Mouse (Mus musculus): ENCODE results near the gene Slx4ip.
A peak's percentile ranks its signal among the peaks of the same experiment; 100 is the strongest.

Slx4ip gene

DNA sequence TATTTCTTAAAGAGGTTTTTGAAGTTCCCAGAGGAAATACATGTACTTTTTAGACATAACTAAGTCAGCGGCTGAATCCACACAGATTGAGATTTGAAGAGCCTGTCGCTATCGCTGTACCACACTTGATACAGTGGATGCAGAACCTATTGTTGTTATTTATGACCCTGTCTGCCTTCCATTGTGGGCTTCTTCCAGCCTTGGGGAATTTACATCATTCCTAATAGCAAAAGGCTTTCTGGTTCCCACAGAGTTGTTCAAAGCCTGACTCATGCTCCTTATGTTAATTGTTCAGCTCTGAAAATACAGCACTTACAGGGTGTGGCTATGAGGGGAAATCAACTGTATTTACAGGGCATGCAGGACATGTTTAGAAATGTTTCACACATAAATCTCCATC, 173.5 kb downstream of the Slx4ip start:
- DNase-seq (ENCODE audit: inconsistent ontology term): peak; percentile 47

DNA sequence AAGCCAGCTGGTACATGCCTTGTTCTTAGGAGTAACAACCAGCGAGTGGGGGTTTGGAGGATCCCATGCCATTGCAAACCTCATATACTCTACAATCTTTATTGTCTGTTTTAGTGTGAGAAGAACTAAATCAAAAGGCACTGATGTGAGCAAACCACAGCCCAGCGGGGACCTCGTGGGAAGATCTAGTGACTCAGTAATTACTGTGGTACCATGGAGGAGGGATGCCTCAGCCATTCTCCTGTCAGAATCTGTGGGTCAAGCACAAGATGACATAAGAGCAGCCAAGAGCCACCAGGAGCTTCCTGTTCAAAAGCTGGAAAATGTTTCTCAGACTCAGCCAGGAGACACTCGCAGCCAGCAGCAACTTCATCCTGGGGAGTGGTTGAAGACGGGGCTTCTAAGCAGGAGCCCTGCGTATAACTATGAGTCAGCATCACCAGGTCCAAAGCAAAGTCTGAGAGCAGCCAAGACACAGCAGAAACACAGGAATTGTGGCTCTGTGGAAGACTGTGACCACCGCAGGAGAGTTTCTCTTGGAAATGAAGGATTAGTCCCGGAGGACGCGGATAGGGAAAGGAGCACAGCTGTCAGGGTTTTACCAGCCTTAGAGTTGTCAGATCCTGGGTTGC, 176.6 kb downstream of the Slx4ip start:
- peak; percentile 88 for DNase-seq (ENCODE audit: inconsistent ontology term)

DNA sequence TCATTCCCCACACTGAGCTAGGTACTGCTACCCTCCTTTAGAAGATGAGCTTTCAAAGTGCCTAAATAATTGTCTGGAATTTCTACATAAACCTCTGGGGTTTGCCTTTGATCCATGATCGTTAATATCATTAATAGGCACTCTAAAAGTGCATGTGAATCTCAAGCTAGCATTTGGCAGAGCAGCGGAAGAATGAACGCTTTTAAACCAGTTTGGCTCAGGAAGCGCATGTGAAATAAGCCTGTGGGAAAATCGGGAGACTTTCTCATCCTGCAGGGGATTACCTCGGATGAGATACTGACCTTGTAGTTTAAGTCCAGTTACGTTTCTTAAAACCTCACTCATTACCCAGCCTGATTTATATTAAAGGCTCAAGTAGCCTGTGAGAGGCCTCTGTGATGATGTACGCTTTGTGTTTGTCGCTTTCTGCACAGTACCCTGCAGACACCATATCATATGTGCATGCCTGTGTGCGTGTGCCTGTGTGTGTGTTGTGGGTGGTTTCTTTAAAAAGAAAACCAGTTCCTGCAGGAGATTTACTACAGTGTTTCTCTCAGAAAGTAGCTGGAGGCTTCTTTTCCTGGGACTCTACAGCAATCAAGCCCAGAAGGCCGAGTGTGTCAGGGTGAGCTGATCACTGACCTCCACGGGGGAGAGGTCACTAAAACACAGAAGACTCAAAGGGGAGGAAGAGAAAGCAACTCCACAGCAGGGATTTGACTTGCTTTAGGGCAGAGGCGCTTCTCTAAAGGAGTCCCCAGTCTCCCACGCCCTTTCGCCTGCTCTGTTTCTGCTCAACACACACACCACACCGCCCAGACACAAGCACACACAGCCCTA, 182.7 kb downstream of the Slx4ip start:
- DNase-seq (ENCODE audit: inconsistent ontology term): no peak

DNA sequence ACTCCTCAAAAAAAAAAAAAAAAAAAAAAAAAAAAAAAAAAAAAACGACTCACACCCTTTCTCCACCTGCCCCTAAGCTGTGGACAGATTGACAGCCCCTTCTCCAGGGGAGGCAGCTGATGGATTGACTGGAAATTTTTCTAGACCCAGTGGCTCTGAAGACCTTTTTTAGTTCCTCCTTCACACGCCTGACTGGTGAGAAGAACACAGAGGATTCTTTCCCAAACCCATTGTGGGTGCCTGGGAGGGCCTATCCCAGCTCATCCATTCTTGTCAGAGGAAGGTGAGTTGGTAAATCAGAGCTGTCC, 183.2 kb downstream of the Slx4ip start:
- no peak for DNase-seq (ENCODE audit: inconsistent ontology term)

DNA sequence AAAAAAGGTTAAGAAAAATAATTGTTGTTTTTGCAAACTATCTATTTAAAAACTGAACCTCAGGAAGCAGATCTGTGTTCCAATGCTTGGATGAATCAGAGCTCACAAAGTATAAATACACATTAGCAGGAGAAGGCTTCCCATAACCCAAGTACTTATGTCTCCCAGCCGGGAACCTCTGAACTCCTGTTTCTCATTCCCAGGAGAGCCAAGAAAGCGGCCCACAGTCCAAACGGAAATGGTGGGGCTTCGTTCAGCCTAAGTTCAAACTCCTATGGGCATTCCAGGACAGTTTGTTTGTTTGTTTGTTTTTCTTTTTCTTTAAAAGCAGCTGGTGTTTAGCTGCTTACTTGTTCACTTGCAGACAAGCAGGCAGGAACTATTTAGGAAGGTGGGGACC, 187.8 kb downstream of the Slx4ip start:
- no peak for DNase-seq (ENCODE audit: inconsistent ontology term)

DNA sequence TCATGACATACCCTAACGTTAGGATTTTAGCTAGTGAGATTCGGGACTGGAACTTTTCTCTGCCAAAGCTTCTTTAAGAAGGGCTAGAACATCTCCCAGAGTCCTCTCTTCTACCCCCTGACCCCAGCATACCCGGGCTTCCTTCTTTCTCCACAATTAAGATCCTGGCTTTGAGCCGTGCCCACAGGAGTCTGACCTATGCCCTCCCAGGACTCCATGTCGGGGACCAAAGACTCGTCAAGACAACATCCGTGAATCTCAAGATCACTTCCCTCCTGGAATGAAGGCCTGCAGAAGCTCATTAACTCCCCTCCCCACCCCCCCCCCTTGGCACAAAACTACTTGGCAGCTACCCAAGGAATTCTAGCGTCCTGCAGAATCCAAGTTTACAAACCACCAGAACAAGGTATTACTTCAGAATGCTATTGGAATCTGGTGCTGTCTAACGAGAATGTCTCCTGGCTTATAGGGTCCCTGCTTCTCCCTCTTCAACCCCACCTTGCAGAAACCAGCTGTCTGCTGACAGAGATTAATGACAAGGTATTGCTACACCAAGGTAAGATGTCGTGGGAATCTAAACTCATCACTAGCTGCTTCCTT, 188.8 kb downstream of the Slx4ip start:
- peak; percentile 82 for DNase-seq (ENCODE audit: inconsistent ontology term)

DNA sequence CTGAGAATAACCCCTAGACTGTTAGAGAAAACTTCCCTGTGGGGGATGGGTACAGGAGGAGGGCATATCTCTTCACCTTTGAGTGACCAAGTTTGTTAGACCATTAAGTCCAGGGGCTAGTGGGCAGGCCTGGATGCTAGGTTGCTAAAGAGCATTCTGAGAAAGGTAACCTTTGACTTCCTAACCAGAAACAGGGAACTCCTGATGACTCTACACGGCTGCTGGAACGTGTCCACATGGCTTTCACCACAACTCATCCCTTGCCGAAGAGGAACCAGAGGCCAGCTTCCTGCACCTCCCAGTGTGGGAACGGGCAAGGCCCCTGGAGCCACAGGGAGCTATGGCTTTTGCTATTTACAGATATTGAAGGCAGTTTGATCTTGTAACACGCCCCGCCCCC, 189.4 kb downstream of the Slx4ip start:
- no peak for DNase-seq (ENCODE audit: inconsistent ontology term)

DNA sequence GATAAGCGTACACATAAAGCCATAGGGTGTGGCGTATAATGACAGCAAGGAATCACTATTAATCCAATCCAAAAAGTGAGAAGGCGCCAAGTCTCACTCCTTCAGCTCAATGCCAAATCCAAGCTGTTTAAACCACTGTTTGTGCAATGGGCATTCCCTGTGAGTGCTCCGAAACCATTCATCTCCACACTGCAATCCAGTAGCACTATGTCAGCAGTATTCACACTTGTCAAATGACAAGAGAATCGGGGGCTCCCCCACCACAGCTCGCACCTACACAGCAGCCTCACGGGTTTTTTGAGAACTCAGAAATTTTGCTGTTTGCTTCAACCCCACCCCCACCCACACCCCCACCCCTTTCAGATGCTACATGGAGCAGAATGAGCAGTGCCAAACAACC, 190.0 kb downstream of the Slx4ip start:
- DNase-seq (ENCODE audit: inconsistent ontology term): no peak

DNA sequence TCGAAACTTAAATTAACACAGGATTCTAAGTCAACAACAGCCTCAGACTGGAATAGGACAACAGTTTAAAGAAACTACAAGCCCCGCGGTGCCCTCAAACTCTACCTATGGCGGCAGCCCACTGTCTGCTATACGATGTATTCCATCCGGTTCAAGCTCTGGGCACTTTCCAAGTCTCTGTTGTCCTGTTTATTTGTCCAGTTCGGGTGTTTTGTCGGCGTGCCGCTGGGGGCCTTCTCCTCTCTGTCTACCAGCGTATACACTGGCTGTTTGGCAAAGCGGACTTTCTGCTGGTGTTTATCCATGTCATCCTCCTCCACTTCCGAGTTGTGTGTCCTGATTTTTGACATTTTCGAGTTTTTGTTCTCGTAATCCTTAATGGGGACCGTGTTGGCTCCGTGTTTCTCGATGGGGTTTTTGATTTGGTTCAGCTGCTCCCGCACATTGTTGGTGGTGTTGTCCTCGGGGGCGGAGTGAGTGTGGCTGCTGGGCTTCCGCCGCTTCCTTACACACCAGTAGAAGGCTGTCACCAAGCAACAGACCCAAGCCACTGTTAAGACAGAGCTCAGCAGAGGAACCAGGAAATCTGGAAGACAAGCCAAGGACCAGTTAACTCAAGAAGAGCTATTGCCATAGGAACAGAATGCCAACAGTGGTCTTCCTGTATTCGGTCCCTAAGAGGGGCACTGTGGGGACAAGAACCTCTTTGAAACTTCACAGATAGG, 192.0 kb downstream of the Slx4ip start:
- no peak for DNase-seq (ENCODE audit: inconsistent ontology term)

DNA sequence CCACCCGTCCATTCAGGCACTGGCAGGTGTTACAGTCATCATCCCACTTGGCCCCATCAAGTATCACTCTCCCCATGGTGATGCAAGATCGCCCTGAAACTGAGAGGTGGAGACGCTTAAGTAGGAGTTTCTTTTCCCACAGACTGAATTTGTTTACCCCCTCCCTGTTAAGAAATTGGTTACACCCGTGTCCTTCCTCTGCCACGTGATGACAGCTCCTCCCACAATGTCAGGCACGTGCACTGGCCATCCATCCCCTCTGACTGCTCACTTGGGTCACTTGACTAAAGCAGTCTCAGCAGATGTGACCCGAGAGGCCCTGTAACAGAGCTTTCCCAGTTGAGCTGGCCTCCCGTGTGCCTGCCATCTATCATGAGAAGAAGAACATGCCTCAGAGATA, 194.2 kb downstream of the Slx4ip start:
- no peak for DNase-seq (ENCODE audit: inconsistent ontology term)

DNA sequence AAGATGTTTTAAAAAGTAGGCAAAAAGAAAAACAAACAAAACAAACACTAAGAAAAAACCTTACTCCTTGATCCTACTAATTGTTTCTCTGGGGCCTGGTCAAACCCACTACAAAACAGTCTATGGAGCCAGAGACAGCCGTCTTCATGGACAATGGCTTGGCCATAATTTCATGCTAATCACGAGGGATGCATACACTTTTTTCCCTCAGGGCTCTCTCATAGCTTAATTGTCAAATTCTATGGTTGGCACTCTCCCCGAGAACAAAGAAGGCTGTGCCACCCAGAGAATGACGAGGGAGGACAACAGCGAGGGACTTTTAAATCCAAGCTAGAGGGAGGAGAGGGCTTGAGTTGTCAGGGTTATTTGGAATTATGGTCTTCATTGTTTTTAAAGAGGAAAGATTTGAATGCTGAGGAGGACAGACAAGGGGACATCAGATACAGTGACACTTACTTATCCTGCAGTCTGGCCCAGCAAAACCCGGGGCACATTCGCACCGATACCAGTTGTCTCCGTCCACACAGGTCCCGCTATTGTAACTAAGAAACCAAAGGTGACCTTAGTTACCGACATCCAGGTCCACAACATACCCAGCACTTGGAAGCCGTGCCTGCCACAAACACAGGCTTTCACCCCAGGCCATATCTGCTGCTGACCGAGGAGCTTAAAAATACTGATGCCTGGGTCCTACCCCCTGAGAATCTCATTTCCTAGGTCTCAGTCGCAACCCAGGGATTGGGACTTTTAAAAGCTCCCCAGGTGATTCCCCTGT, 195.8 kb downstream of the Slx4ip start:
- no peak for DNase-seq (ENCODE audit: inconsistent ontology term)

DNA sequence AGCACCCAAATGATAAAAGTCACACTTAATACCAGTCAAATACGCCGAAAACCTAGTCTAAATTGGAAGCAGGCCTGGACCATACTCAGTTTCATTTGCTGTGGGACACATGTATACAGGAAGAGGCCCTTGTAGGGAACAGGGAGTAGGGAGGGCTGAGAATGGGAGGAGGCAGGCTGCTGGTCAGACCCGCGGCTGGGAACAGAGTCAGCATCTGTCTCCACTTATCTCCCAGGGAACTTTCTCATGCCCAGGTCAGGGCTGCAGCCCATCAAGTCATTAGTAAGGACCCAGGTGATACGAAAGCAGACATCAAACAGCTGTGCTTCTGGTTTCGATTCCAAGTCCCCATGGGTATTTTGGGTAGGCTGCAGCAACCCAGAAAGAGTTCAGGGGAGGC, 196.7 kb downstream of the Slx4ip start:
- no peak for DNase-seq (ENCODE audit: inconsistent ontology term)

DNA sequence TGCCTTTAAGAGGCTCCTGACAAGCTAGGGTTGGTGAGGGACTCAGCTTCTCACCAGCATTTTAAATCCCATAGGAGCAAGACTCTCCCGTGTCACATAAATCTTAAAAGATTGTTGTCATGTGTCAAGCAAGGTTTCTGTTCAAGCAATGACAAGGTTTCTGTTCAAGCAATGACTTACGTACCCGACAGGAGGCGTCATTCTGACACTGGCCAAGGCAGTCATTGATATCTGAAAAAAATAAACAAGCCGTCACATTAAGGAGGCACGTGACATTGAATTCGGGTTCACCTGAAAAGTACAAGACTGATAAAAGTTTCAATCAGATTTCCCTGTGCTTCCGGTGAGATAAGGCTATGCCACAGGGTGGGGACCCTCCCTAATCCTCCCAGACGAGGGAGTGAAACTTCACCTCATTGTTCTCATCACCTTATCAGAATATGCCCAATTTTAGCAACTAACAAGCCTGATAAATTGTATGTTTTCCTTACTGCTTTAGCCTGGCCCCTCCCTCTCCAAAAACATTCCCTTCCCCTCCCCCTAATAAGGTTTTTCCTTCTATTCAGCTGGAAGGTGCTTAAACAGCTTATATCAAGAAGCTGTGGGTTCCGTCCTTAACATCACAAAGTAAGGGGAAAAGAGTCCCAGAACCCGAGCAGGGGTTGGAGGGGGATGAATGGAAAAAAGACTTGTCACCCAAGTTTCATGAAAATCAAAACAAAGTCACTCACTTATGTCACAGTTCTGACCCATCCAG, 200.9 kb downstream of the Slx4ip start:
- DNase-seq (ENCODE audit: inconsistent ontology term): no peak

DNA sequence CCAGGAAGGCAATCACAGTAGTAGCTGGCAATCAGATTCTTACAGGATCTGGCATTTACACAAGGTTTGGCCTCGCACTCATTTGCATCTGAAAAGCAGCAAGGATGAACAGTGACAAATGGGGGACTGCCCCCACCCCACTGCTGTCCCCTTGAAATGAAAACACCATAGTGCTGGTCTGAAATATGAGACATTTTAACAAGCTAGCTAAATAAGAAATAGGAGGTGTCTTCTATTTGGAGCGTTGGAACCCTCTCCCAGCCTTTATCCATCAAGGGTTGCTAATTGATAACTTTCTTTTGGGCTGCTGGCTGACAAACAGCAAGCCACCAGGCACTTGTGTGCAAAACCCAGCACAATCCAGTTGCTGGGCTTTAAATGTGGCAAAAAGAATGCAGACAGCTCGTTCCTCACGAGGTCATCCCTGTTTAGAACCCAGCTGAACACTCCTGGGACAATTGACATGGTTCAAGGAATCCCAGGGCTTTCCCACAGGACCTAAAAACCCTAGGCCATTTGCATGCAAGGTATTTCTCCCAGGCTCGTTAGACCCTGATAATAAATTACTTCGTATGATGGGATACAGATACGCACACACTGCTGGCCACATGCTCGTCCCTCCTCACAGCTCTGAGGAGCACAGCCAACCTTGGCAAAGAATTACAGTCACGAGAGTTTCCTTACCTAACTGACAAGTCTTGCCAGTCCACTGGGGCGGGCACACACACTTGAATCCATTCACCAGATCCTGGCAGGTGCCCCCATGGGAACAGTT, 201.7 kb downstream of the Slx4ip start:
- no peak for DNase-seq (ENCODE audit: inconsistent ontology term)

DNA sequence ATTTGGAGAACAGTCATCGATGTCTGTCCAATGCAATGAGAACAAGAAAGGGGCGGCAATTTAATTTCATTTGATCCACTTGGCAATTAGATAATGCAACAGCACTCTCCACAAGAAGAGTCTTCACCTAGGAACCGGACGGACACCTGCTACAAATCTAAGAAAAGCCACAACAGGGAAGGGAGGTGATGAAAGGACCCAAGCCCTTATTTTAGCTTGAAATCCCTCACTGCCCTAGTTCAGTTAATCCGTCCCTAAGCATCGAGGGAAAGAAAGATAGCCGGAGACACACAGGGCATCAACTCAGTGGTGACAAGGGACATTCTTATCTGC, 202.2 kb downstream of the Slx4ip start:
- no peak for DNase-seq (ENCODE audit: inconsistent ontology term)

DNA sequence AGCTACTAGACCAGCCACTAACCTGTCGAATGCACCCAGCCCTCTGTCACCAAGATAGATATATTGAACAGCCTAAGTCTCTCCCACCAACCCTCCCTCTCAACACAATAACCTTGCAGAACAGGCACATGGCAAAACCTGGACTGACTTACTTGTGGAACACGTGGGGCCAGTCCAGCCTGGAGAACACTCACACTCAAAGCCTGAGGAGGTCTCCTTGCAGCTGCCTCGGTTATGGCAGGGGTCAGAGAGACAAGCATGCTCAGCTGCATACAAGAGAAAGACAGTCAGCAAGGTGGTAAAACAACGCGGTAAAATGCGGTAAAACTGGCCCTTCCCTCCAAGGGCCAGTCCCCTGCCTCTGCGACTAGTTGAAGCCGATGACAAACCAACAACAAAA, 203.3 kb downstream of the Slx4ip start:
- no peak for DNase-seq (ENCODE audit: inconsistent ontology term)

DNA sequence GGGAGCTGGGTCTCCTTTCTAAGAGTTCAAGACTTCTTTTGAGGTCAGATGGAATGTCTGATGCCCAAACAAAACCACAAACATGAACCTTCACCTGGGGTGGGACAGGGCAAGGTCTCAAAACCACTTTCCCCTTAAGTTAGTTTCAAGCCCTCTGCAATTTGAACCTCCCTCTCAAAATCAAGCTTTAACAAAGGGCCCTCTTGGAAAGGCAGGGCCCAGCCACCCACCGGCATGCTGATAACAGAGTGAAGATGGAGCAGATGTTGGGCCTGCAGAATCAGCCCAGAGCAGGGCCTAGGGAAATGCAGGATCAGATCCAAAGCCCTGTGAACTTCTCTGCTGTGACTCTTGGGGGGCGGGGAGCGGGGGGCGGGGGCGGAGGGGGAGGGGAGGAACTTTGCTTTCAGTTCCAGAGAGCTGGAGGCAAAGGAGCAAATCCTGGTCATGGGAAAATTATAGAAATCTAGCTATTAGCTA, 206.0 kb downstream of the Slx4ip start:
- no peak for DNase-seq (ENCODE audit: inconsistent ontology term)

DNA sequence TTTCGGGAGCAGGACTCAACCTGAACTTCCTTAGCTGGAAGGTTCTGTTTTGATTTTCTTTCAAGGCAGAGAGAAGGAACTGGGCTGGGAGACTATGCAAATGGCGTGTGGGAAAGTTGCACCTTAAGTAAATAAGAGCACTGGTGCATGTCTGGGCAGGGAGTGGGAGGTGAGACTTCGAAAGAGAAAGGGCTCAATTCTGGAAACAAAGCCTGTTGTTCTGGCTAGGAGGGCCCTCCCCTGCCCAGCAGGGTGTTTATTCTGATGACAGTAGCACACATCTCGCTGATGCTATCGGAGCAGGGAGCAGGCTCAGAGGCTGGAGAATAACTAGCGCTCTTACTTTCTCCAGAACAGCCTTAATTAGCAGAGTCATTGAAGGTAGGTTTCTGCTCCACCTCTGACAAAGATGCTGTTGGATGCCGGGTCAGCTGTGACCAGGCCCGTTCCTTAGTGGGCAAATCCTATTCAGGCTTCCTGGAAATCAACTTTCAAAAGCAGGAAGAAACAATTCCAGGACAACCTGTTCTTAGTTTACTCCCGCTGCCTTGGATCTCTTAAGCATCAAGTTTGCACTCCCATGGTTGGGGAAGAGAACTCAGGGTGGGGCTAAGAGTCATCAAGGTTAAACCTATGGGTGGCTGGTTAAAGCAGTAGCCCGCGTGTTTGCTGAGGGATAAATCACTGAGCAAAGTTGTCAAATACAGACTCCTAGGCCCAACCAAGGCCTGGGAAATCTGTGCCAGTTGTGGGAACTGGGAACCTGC, 207.4 kb downstream of the Slx4ip start:
- DNase-seq (ENCODE audit: inconsistent ontology term): no peak

DNA sequence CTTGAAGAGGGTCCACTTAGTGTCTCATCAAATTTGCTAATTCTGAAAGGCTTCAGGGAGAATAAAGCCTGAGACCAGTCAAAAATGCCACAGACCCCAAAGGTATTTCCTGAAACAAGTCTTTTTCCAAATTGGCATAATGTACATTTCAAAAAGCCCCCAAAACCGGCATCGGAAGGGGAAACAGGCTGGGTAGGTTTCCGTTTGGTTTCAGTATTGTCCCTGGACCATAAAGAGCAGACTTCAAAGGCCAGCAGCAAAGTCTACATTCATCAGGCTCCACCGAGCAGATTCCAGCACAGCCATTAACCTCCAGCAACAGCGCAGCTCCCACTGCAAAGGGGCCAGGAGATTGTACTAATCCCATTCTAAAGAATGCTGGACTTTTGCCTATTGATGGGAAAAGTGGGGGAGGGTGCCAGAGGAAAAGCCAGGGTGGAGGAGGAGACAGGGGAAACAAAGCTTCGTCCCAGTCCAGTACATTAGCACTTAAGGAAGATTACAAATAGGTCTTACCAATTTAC, 208.3 kb downstream of the Slx4ip start:
- DNase-seq (ENCODE audit: inconsistent ontology term): peak; percentile 63

All from Muller cell, postnatal 12 days (primary cell).